Mouse (Mus musculus) bone marrow, adult 2 months (tissue): Measurements from ENCODE around the gene Tsen54. TPM values are rescaled to one million over a fixed set of nuclear protein-coding genes. Genes with fewer than 3 reads are reported as not detected.
A peak's percentile ranks its signal among the peaks of the same experiment; 100 is the strongest.

Experiments
- H3K27ac ChIP-seq: fragments of 200-500 bp; 2 replicates; pipeline ENCODE4 v1.5.1; 2012; ENCODE audit warnings: low read depth, mild to moderate bottlenecking, control low read depth, inconsistent platforms, low read length; ENCODE audit not compliant: control insufficient read depth, poor library complexity, insufficient read depth
- H3K4me1 ChIP-seq: fragments of 200-500 bp; 2 replicates; pipeline ENCODE4 v1.6.1; 2011; ENCODE audit warnings: low read length; ENCODE audit not compliant: control insufficient read depth, insufficient read depth
- H3K4me3 ChIP-seq: fragments of 200-500 bp; replicated peaks from 2 replicates; pipeline ENCODE3; 2011; ENCODE audit warnings: mild to moderate bottlenecking, low read depth, low read length, control low read depth; ENCODE audit not compliant: control insufficient read depth
- CTCF ChIP-seq: fragments of 200-500 bp; IDR thresholded peaks from 2 replicates; pipeline ENCODE4 v1.5.1; 2011; ENCODE audit warnings: low read length, control low read depth; ENCODE audit not compliant: control insufficient read depth, insufficient read depth
- POLR2A ChIP-seq: fragments of 200-500 bp; IDR thresholded peaks from 2 replicates; pipeline ENCODE4 v1.6.1; 2011; ENCODE audit warnings: low read depth, mild to moderate bottlenecking, control low read depth, low read length, borderline replicate concordance; ENCODE audit not compliant: control insufficient read depth
- WGBS: fragments of 180-500 bp; shearing (Covaris S2); methylation state at CpG from one replicate; pipeline ENCODE4 v1.1.7; 2018; 5-methylcytosine and 5-hydroxymethylcytosine counted together
- polyA plus RNA-seq: library from polyadenylated mRNA; stranded (reverse); fragments of >200 nt; gene quantifications from 2 replicates; pipeline ENCODE4 v1.2.4, GENCODE M21; 2011; ENCODE audit warnings: low replicate concordance; ENCODE audit not compliant: missing spikeins, insufficient read depth, insufficient read length

The Tsen54 gene
- polyA plus RNA-seq, 1 experiment = 11.6 TPM

DNA sequence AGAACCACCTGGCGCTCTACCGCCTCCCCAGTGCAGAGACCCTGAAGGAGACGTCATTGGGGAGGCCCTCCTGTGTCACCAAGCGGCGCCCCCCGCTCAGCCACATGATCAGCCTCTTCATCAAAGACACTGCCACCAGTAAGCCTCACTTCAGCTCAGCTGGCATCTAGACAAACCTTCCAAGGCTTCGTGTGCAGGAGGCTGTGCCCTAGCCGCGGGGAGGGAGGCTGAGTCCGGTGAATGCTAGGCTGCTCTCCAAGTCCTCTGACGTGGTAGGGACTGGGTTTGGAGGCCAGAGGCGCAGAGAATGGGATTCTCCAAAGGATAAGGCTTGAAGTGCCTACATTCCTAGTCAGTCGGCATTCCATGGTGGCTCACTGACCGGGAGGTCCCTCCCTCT lies 22.2 kb upstream of the Tsen54 start:
- no peak overlapping the region for H3K27ac ChIP-seq

GRCm38 (mm10) chr11:115796898-115797297 lies 17.6 kb upstream of the Tsen54 start:
- Histone ChIP-seq H3K4me1 (no peaks in the 10 kb centered on the region), H3K4me3 (no peak overlapping the region), H3K27ac (no peak overlapping the region)
- WGBS = 49% methylated on average over 15 of the region's 15 CpGs
- no peak for TF ChIP-seq CTCF
- no peak for TF ChIP-seq POLR2A

More for the DNA sequence above, 22.2 kb upstream of the Tsen54 start:
- WGBS = 93% methylated on average over 14 of the region's 14 CpGs
- H3K4me3 ChIP-seq = no peak overlapping the region
- TF ChIP-seq POLR2A (no peak), CTCF (no peak)
- no peaks in the 10 kb centered on the region for H3K4me1 ChIP-seq

DNA sequence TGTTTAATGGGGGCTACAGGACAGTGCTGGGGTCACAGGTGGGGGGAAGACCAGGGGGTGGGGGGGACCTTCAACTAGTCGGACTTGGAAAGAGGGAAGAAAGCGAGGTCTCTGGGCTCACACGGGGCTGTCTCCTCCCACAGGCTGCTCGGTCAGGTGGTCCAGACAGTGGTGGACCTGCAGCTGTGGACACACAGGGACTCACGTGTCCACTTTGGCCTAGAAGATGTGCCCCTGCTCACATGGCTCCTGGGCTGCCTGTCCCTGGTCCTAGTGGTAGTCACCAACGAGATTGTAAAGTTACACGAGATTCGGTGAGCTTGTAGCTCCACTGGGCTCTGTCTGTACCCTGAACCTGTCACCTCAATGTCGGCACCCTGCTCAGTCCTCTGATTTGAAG lies 16.9 kb upstream of the Tsen54 start:
- 87% methylated on average over 9 of the region's 9 CpGs for WGBS
- H3K4me1 ChIP-seq = no peaks in the 10 kb centered on the region
- H3K27ac ChIP-seq = no peak overlapping the region
- TF ChIP-seq POLR2A = no peak
- no peak for TF ChIP-seq CTCF
- no peak overlapping the region for H3K4me3 ChIP-seq

DNA sequence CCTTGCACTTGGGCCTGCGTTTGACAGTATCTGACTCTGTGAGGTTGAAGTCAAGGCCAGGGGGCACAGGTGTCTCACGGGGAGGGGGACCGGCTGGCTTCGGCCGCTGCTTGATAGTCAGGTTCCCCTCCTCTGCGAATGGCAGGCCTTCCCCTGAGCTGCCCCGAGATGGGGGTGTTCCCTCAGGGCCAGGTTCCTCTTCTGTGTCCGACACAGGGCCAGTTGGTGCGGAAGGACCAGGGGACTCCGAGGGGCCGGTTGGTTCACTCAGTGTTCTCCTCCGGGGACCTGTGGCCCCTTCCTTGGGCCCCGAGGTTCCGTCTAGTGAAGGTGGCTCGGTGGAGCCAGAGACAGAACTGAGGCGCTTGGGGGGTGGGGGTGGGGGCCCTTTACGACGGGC lies 13.5 kb upstream of the Tsen54 start:
- TF ChIP-seq POLR2A = no peak
- TF ChIP-seq CTCF = no peak
- H3K4me1 ChIP-seq = no peaks in the 10 kb centered on the region
- H3K27ac ChIP-seq = no peak overlapping the region; the same call in 1 of the 2 replicates
- H3K4me3 ChIP-seq = no peak overlapping the region
- WGBS = 83% methylated on average over 18 of the region's 18 CpGs

GRCm38 (mm10) chr11:115803072-115803709 lies 11.3 kb upstream of the Tsen54 start:
- 88% methylated on average over 24 of the region's 24 CpGs for WGBS
- no peak for TF ChIP-seq POLR2A
- TF ChIP-seq CTCF = no peak
- Histone ChIP-seq H3K27ac (no peak overlapping the region), H3K4me3 (no peak overlapping the region), H3K4me1 (no peaks in the 10 kb centered on the region; the same call in 1 of the 2 replicates)

DNA sequence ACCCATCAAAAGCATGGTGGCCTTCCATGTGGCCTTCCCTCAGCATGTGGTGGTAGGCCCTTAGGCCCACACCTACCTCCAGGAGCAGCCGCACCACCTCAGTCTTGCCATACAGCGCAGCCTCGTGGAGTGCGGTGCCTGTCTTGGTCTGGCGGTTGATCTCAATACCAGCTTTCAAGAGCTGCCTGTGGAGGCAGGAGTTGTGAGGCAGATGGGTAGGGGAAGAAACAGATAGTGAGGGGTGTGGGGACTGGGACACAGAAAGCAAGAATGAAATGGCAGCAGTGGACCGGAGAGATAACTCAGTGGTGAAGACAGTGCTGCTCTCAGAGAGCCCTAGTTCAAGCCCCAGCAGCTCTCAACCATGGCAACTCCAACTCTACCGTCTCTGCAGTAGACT lies 9.5 kb upstream of the Tsen54 start:
- WGBS = 82% methylated on average over 7 of the region's 7 CpGs
- Histone ChIP-seq H3K4me3 (peak overlapping the region; percentile 31), H3K27ac (peak overlapping the region; percentile 66), H3K4me1 (no peaks in the 10 kb centered on the region; the same call in 1 of the 2 replicates)
- TF ChIP-seq POLR2A = no peak; the same call in 1 of the 2 replicates
- no peak for TF ChIP-seq CTCF

- 73% methylated on average over 10 of the region's 10 CpGs for WGBS
- no peak overlapping the region for H3K27ac ChIP-seq
- H3K4me3 ChIP-seq = no peak overlapping the region
- no peaks in the 10 kb centered on the region; the same call in 1 of the 2 replicates for H3K4me1 ChIP-seq
- no peak for TF ChIP-seq CTCF
- TF ChIP-seq POLR2A = no peak
Measured at GRCm38 (mm10) chr11:115806154-115806553, 8.4 kb upstream of the Tsen54 start.

- H3K27ac ChIP-seq = no peak overlapping the region
- no peaks in the 10 kb centered on the region; the same call in 1 of the 2 replicates for H3K4me1 ChIP-seq
- WGBS = 91% methylated on average over 6 of the region's 6 CpGs
- TF ChIP-seq CTCF (no peak), POLR2A (no peak)
- H3K4me3 ChIP-seq = no peak overlapping the region
Measured at GRCm38 (mm10) chr11:115807306-115807705, 7.2 kb upstream of the Tsen54 start.
